Comparison of ENCODE assay signal across 11 mouse cellular contexts in genomic region chr15:31207346-31208093, GRCm38 (mm10). TPM values are rescaled to one million over a fixed set of nuclear protein-coding genes. Genes with fewer than 3 reads are reported as not detected.
A peak's percentile ranks its signal among the peaks of the same experiment; 100 is the strongest.
DNase-seq lines count a peak whose midpoint lies in the region; ATAC-seq and TF ChIP-seq lines count a peak whose summit lies in the region.
"Had no signal": no experiment of that assay in that cellular context is flagged by ENCODE, and none has a peak within 500 bp of the region (broad histone marks: within the 10 kb centered on the region; RNA-seq: fewer than 3 reads in every experiment).

No protein-coding gene starts in this region.

- H3K27me3 ChIP-seq in hindbrain, embryonic 14.5 days (ENCODE audit: control insufficient read depth, insufficient read depth, low read length), result no peaks in the 10 kb centered on the region
- H3K27me3 ChIP-seq in hindbrain, embryonic 10.5 days (ENCODE audit: insufficient read depth, poor library complexity, severe bottlenecking), result no peaks in the 10 kb centered on the region
- H3K27me3 ChIP-seq in C2C12 (ENCODE audit: control insufficient read depth, insufficient read depth, insufficient read length), result no peaks in the 10 kb centered on the region
- H3K27me3 ChIP-seq in kidney, embryonic 16.5 days (ENCODE audit: insufficient read depth, low read length), result no peaks in the 10 kb centered on the region
- H3K27me3 ChIP-seq: neural tube, embryonic 12.5 days had no signal

- no peaks in the 10 kb centered on the region for H3K4me1 ChIP-seq in hindbrain, embryonic 14.5 days (replicated peaks; ENCODE audit: control insufficient read depth, insufficient read depth, low read length)
- 0 out of 2 replicates have a peak, but pooled peaks cover 2% of the 10 kb centered on the region for H3K4me1 ChIP-seq in hindbrain, embryonic 10.5 days (replicated peaks)
- H3K4me1 ChIP-seq in kidney, embryonic 16.5 days (ENCODE audit: insufficient read depth, low read length), result no peaks in the 10 kb centered on the region
- H3K4me1 ChIP-seq: neural tube, embryonic 12.5 days had no signal

- H3K4me2 ChIP-seq in hindbrain, embryonic 14.5 days (replicated peaks), result no peak overlapping the region
- no peak overlapping the region for H3K4me2 ChIP-seq in kidney, embryonic 16.5 days (replicated peaks; ENCODE audit: low read depth, low read length)
- H3K4me2 ChIP-seq: neural tube, embryonic 12.5 days had no signal

- 62% methylated on average over 9 of the region's 9 CpGs for WGBS in hindbrain, embryonic 14.5 days
- 85% methylated on average over 9 of the region's 9 CpGs for WGBS in hindbrain, embryonic 10.5 days
- 58% methylated on average over 9 of the region's 9 CpGs for WGBS in kidney, embryonic 16.5 days

- no peaks in the 10 kb centered on the region for H3K9me3 ChIP-seq in hindbrain, embryonic 14.5 days (ENCODE audit: control insufficient read depth, low read length)
- no peaks in the 10 kb centered on the region for H3K9me3 ChIP-seq in hindbrain, embryonic 10.5 days
- no peaks in the 10 kb centered on the region for H3K9me3 ChIP-seq in kidney, embryonic 16.5 days (ENCODE audit: low read length)
- H3K9me3 ChIP-seq: neural tube, embryonic 12.5 days had no signal

- H3K36me3 ChIP-seq in hindbrain, embryonic 14.5 days (replicated peaks; ENCODE audit: control insufficient read depth, insufficient read depth), result no peaks in the 10 kb centered on the region
- no peaks in the 10 kb centered on the region for H3K36me3 ChIP-seq in hindbrain, embryonic 10.5 days
- H3K36me3 ChIP-seq in C2C12 (ENCODE audit: control insufficient read depth, insufficient read depth), result no peaks in the 10 kb centered on the region
- no peaks in the 10 kb centered on the region for H3K36me3 ChIP-seq in kidney, embryonic 16.5 days (ENCODE audit: insufficient read depth, low read length)
- H3K36me3 ChIP-seq: neural tube, embryonic 12.5 days had no signal

- no peaks in the 10 kb centered on the region for H3K79me2 ChIP-seq in C2C12 (ENCODE audit: control insufficient read depth, insufficient read depth)

- TF ChIP-seq CTCF in C2C12 (IDR thresholded peaks at IDR 0.05; ENCODE audit: control insufficient read depth, insufficient read depth, insufficient read length), result no peak

- DNase-seq in hindbrain, embryonic 14.5 days (ENCODE audit: low spot score), result peak; percentile 52
- DNase-seq in hindbrain, embryonic 10.5 days (ENCODE audit: low spot score), result no peak
- peak; percentile 88 to 92 for DNase-seq in cerebellum, postnatal 10 days
- DNase-seq in adrenal gland, adult 18-20 months (ENCODE audit: low spot score in 2 of 2), result no peak
- DNase-seq in thymus, postnatal 0 days (ENCODE audit: low spot score), result no peak
- DNase-seq: lung, postnatal 4 days had no signal

- ATAC-seq in hindbrain, embryonic 14.5 days (ENCODE audit: low FRiP score), result peak; percentile 82; the same call in 1 of the 2 replicates
- peak; percentile 73; the same call in 1 of the 2 replicates for ATAC-seq in kidney, embryonic 16.5 days (ENCODE audit: low FRiP score, low TSS enrichment)
- no peak; the same call in 1 of the 2 replicates for ATAC-seq in frontal cortex, adult (ENCODE audit: low TSS enrichment)

- H3ac ChIP-seq in C2C12 (ENCODE audit: control insufficient read depth, insufficient read length, low read depth), result no peak overlapping the region

- no peak overlapping the region for H3K4me3 ChIP-seq in hindbrain, embryonic 14.5 days (replicated peaks; ENCODE audit: low read length)
- H3K4me3 ChIP-seq in hindbrain, embryonic 10.5 days, result no peak overlapping the region
- no peak overlapping the region for H3K4me3 ChIP-seq in C2C12 (ENCODE audit: insufficient read depth, poor library complexity, severe bottlenecking)
- no peak overlapping the region for H3K4me3 ChIP-seq in kidney, embryonic 16.5 days (ENCODE audit: low read length)
- H3K4me3 ChIP-seq: neural tube, embryonic 12.5 days had no signal

- H3K27ac ChIP-seq in hindbrain, embryonic 14.5 days, result no peak overlapping the region
- H3K27ac ChIP-seq in hindbrain, embryonic 10.5 days, result no peak overlapping the region
- H3K27ac ChIP-seq in kidney, embryonic 16.5 days (ENCODE audit: low read length), result no peak overlapping the region
- H3K27ac ChIP-seq: kidney, postnatal 0 days; neural tube, embryonic 12.5 days had no signal

- no peak overlapping the region for H3K9ac ChIP-seq in hindbrain, embryonic 14.5 days
- H3K9ac ChIP-seq in kidney, embryonic 16.5 days (replicated peaks; ENCODE audit: low read length), result no peak overlapping the region
- H3K9ac ChIP-seq: neural tube, embryonic 12.5 days had no signal

- no peaks in the 10 kb centered on the region for H3K79me3 ChIP-seq in C2C12 (ENCODE audit: low read depth)

TF ChIP-seq in C2C12, 6 proteins besides CTCF, POLR2A, EP300 and RAD21:
- TF ChIP-seq MYOG (IDR thresholded peaks at IDR 0.05; ENCODE audit: control insufficient read depth, extremely low read depth, insufficient read length), result no peak
- TF ChIP-seq MAX (IDR thresholded peaks at IDR 0.05), result no peak
- TF ChIP-seq MYOD1 (IDR thresholded peaks at IDR 0.05; ENCODE audit: control insufficient read depth, insufficient read length, low read depth), result peak; percentile 97
- TF ChIP-seq USF1 (IDR thresholded peaks at IDR 0.05; ENCODE audit: low read depth), result no peak

RNA-seq across cellular contexts. Expression of gene Dap, which starts 16.6 kb away (rescaled TPM):
- 25.4 and 36.2 TPM in 2 replicates for polyA plus RNA-seq in hindbrain, embryonic 14.5 days (2014; fragmentation: Nextera tagmentation; extraction: Ambion mirVana)
- polyA plus RNA-seq in hindbrain, embryonic 10.5 days (2016; fragmentation: Nextera tagmentation; extraction: Ambion mirVana), result 38.3 and 41.9 TPM in 2 replicates
- 566 TPM for polyA plus RNA-seq in C2C12 (2012; fragmentation: generic; extraction: Trizol)
- polyA plus RNA-seq in kidney, embryonic 16.5 days (2015; fragmentation: Nextera tagmentation; extraction: Ambion mirVana), result 78.3 and 89.7 TPM in 2 replicates
- total RNA-seq in adrenal gland, adult 18-20 months (2021), result 10 to 100 TPM; 92.0 to 93.7 TPM
- polyA plus RNA-seq in thymus, postnatal 0 days (2015; fragmentation: Nextera tagmentation; extraction: Ambion mirVana), result 88.6 and 89.5 TPM in 2 replicates

Comparison
In these comparisons a context has a peak if more than half of its experiments do, and no peak if none do; other contexts are left out.
1. DNase-seq: peak in hindbrain, embryonic 14.5 days (single experiment) and cerebellum, postnatal 10 days (2 of 2); none in hindbrain, embryonic 10.5 days (single experiment), adrenal gland, adult 18-20 months (0 of 2) and thymus, postnatal 0 days (single experiment).